Mouse (Mus musculus) heart, embryonic 14.5 days (tissue): ENCODE measurements around the gene Il2rg. TPM values are rescaled to one million over a fixed set of nuclear protein-coding genes. Genes with fewer than 3 reads are reported as not detected.

Experiments used
- ATAC-seq: fragments of 200-750 bp; cut with Nextera tagmentation; 2 replicates; pipeline ENCODE4 v1.8.0; 2017; ENCODE audit warnings: low read depth, moderate TSS enrichment; ENCODE audit not compliant: insufficient number of reproducible peaks, insufficient read depth, low FRiP score
- H3K27ac ChIP-seq, 2 experiments: fragments of 200-500 bp in 1 of 2; fragments of 300-500 bp in 1 of 2; sonication (generic) in 1 of 2; replicated peaks in 1 of 2; 2 replicates each; pipeline ENCODE4 v1.5.1; 2012 to 2014; ENCODE audit warnings: low read depth in 2 of 2, low read length in 2 of 2, control low read depth in 1 of 2, mild to moderate bottlenecking in 1 of 2, mixed read lengths in 1 of 2; ENCODE audit not compliant: control insufficient read depth in 1 of 2, insufficient read depth in 1 of 2
- H3K27me3 ChIP-seq: fragments of 300-500 bp; sonication (generic); 2 replicates; pipeline ENCODE4 v1.6.1; 2014; ENCODE audit warnings: mild to moderate bottlenecking, low read length, control low read depth; ENCODE audit not compliant: control insufficient read depth, insufficient read depth
- H3K36me3 ChIP-seq: fragments of 300-500 bp; sonication (generic); 2 replicates; pipeline ENCODE4 v1.6.1; 2014; ENCODE audit warnings: mild to moderate bottlenecking, control low read depth, low read length, mixed read lengths; ENCODE audit not compliant: control insufficient read depth, insufficient read depth
- H3K4me1 ChIP-seq, 2 experiments: fragments of 200-500 bp in 1 of 2; fragments of 300-500 bp in 1 of 2; sonication (generic) in 1 of 2; 2 replicates each; pipeline ENCODE4 v1.6.1; 2012 to 2014; ENCODE audit warnings: low read length in 2 of 2, control low read depth in 1 of 2, mixed read lengths in 1 of 2; ENCODE audit not compliant: control insufficient read depth in 2 of 2, insufficient read depth in 2 of 2
- H3K4me2 ChIP-seq: fragments of 300-500 bp; sonication (generic); 2 replicates; pipeline ENCODE4 v1.6.1; 2014; ENCODE audit warnings: mild to moderate bottlenecking, low read length
- H3K4me3 ChIP-seq, 2 experiments: fragments of 200-500 bp in 1 of 2; fragments of 300-500 bp in 1 of 2; sonication (generic) in 1 of 2; 2 replicates each; pipeline ENCODE4 v1.5.1; 2012 to 2014; ENCODE audit warnings: low read length in 2 of 2, mild to moderate bottlenecking in 2 of 2, control low read depth in 1 of 2, low read depth in 1 of 2, moderate library complexity in 1 of 2; ENCODE audit not compliant: control insufficient read depth in 1 of 2, insufficient read depth in 1 of 2
- H3K9ac ChIP-seq: fragments of 300-500 bp; sonication (generic); 2 replicates; pipeline ENCODE4 v1.6.1; 2014; ENCODE audit warnings: mild to moderate bottlenecking, low read length
- H3K9me3 ChIP-seq: fragments of 300-500 bp; sonication (generic); 2 replicates; pipeline ENCODE4 v1.6.1; 2016; ENCODE audit warnings: low read length, control low read depth; ENCODE audit not compliant: control insufficient read depth
- WGBS: fragments of 180-500 bp; shearing (Covaris S2); extraction: QIAGEN DNeasy Blood & Tissue Kit; methylation state at CpG from one replicate; pipeline ENCODE4 v1.1.7; 2014; 5-methylcytosine and 5-hydroxymethylcytosine counted together
- polyA plus RNA-seq: library from polyadenylated mRNA; unstranded; fragments of >200 nt; fragmentation: Nextera tagmentation; extraction: Ambion mirVana; gene quantifications from 2 replicates; pipeline ENCODE4 v1.2.1, GENCODE M21; 2014

Gene Il2rg
- polyA plus RNA-seq = 16.7 and 18.0 TPM in 2 replicates

GRCm38 (mm10) chrX:101268025-101268754 is at the start of gene Il2rg:
TSS of gene Il2rg (minus strand) at chrX:101268255.
- 55% methylated on average over 5 of the region's 5 CpGs for whole genome bisulfite sequencing
- Histone ChIP-seq H3K9me3 (no peaks in the 10 kb centered on the region), H3K27me3 (no peaks in the 10 kb centered on the region), H3K4me1 (no peaks in the 10 kb centered on the region), H3K4me3 (no peak within 1 kb of the TSS), H3K27ac (no peak within 1 kb of the TSS), H3K36me3 (no peaks in the 10 kb centered on the region), H3K4me2 (0 out of 2 replicates have a peak within 1 kb of the TSS, but pooled peaks have one; percentile 9), H3K9ac (no peak within 1 kb of the TSS)
- no peak for ATAC-seq

DNA sequence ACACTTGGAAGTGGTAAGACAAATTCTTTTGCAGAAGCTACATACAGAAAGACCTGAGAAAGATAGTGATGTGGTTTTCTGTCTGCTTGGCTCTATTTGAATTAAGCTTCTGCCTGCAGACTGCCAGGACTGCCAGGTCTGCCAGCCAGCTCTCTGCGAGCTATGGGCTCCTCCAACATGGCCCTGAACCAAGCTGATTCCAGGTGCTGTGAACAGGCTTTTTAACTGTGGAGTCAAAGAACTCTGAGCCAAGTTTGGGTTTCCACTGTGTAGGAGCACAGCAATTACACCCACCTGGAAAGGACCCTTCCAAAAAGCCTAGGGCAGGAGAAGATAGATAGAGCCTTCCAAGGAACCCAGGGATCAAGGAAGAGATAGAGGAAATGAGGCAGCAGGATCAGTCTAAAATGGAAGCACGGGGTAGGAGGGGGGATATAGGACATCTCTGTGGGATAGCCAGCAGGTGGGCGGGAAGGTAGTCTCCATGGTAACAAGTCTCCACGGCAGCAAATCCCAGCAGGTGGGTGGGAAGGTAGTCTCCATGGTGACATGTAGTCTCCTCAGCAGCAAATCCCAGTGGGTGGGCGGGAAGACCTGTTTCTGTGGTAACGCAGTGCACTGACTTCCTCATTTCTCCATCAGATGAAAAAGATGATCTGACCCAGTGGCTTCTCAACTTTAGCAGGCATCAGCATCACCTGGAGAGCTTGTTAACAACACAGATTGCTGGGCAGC is 45.7 kb upstream of the Il2rg start:
- H3K9me3 ChIP-seq = no peaks in the 10 kb centered on the region
- 54% methylated on average over 6 of the region's 6 CpGs for WGBS
- H3K36me3 ChIP-seq = no peaks in the 10 kb centered on the region
- H3K9ac ChIP-seq = no peak overlapping the region
- no peaks in the 10 kb centered on the region for H3K4me1 ChIP-seq
- 0 out of 2 replicates have a peak, but pooled peaks cover 3% of the 10 kb centered on the region for H3K27me3 ChIP-seq
- H3K4me3 ChIP-seq = no peak overlapping the region
- no peak overlapping the region for H3K4me2 ChIP-seq
- ATAC-seq = no peak
- no peak overlapping the region for H3K27ac ChIP-seq

- 0 out of 2 replicates have a peak, but pooled peaks cover 3% of the 10 kb centered on the region for H3K27me3 ChIP-seq
- no peak overlapping the region for H3K4me2 ChIP-seq
- H3K27ac ChIP-seq = no peak overlapping the region
- no peak overlapping the region for H3K4me3 ChIP-seq
- no peak overlapping the region for H3K9ac ChIP-seq
- no peaks in the 10 kb centered on the region for H3K9me3 ChIP-seq
- H3K36me3 ChIP-seq = no peaks in the 10 kb centered on the region
- H3K4me1 ChIP-seq = no peaks in the 10 kb centered on the region
- WGBS = 78% methylated on average over 5 of the region's 5 CpGs
- no peak for ATAC-seq
Observed at GRCm38 (mm10) chrX:101309299-101309698, 41.2 kb upstream of the Il2rg start.

DNA sequence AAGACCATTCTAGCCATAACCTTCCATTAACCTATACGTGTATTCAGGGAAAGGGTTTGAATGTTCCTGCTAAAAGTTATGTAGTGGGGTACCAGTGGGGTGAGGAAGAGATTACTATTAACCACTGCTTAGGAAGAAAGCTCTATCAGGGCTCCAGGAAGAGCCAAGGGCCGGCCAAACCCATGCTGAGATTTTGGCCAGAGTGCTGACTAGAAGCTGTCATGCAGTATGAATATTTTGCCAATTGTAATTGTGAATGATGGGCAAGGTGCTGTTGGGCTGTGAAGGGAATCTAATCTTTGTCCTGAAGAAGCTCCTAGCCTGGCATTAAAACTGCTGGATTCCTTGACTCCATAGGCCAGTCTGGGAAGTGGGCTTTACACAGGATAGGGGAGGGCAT is 36.6 kb upstream of the Il2rg start:
- H3K27ac ChIP-seq = no peak overlapping the region
- H3K4me1 ChIP-seq = no peaks in the 10 kb centered on the region; a peak in 1 of 4 replicates
- no peaks in the 10 kb centered on the region for H3K9me3 ChIP-seq
- H3K36me3 ChIP-seq = no peaks in the 10 kb centered on the region
- no peak for ATAC-seq
- H3K9ac ChIP-seq = no peak overlapping the region
- no peak overlapping the region for H3K4me3 ChIP-seq
- H3K27me3 ChIP-seq = no peaks in the 10 kb centered on the region
- no peak overlapping the region for H3K4me2 ChIP-seq
- 58% methylated on average over 2 of the region's 2 CpGs for WGBS

DNA sequence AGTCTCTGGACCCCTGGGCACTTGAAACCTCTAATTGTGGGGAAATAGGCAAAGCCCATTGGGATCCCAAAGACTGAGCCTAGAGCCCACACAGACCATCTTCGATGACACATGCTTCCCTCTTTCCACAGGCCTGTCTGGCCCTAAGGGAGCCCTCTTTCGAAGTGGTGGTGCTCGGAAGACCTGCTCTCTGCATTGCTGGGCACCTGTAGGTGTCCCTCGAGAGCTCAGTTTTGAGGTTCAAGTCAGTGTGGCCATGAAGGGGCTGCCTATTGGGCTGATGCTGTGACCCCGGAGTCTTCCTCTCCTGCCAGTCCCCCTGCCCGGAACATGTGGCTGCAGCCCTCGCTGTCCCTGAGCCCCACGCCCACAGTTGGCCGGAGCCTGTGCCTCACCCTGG is 33.6 kb upstream of the Il2rg start:
- H3K27ac ChIP-seq = no peak overlapping the region
- no peaks in the 10 kb centered on the region for H3K27me3 ChIP-seq
- ATAC-seq = no peak
- WGBS = 78% methylated on average over 9 of the region's 9 CpGs
- H3K4me2 ChIP-seq = no peak overlapping the region
- no peak overlapping the region for H3K4me3 ChIP-seq
- H3K36me3 ChIP-seq = peaks cover 10% of the 10 kb centered on the region
- H3K9ac ChIP-seq = no peak overlapping the region
- no peaks in the 10 kb centered on the region; a peak in 2 of 4 replicates for H3K4me1 ChIP-seq
- H3K9me3 ChIP-seq = no peaks in the 10 kb centered on the region

- peak overlapping the region; percentile 19 to 58; a peak in 2 of 4 replicates for H3K27ac ChIP-seq
- ATAC-seq = no peak
- peak overlapping the region; percentile 44; the same call in 1 of the 2 replicates for H3K9ac ChIP-seq
Observed at GRCm38 (mm10) chrX:101300427-101301030, 32.5 kb upstream of the Il2rg start.

More at GRCm38 (mm10) chrX:101300427-101301030, 32.5 kb upstream of the Il2rg start:
- H3K4me2 ChIP-seq = peak overlapping the region; percentile 61
- peaks cover 20% of the 10 kb centered on the region for H3K36me3 ChIP-seq
- no peaks in the 10 kb centered on the region for H3K27me3 ChIP-seq
- no peaks in the 10 kb centered on the region; a peak in 2 of 4 replicates for H3K4me1 ChIP-seq
- H3K4me3 ChIP-seq = peak overlapping the region; percentile 32 to 37
- H3K9me3 ChIP-seq = no peaks in the 10 kb centered on the region
- WGBS = 39% methylated on average over 13 of the region's 13 CpGs
